Mouse (Mus musculus): ENCODE data around the gene Fndc11.
"Not testable (repeated sequence)": the region's sequence is repeated elsewhere in the genome, so short reads cannot be mapped to it uniquely, and the experiment has no call there.

Gene Fndc11

GRCm38 (mm10) chr2:181219538-181220216 is at the start of gene Fndc11:
Gene Fndc11, plus strand, starts transcription at chr2:181220013.
- no peak for DNase-seq (ENCODE audit: low read depth, low spot score)

GRCm38 (mm10) chr2:181174646-181175045 is 45.2 kb upstream of the Fndc11 start:
- DNase-seq (ENCODE audit: low read depth, low spot score), result no peak

GRCm38 (mm10) chr2:181178015-181178414 is 41.8 kb upstream of the Fndc11 start:
- DNase-seq (ENCODE audit: low read depth, low spot score), result no peak

GRCm38 (mm10) chr2:181178471-181178870 is 41.3 kb upstream of the Fndc11 start:
- no peak for DNase-seq (ENCODE audit: low read depth, low spot score)

GRCm38 (mm10) chr2:181180898-181181297 is 38.9 kb upstream of the Fndc11 start:
- DNase-seq (ENCODE audit: low read depth, low spot score), result no peak

GRCm38 (mm10) chr2:181186635-181187034 is 33.2 kb upstream of the Fndc11 start:
- peak; percentile 69 for DNase-seq (ENCODE audit: low read depth, low spot score)

GRCm38 (mm10) chr2:181187121-181188000 is 32.5 kb upstream of the Fndc11 start, which contains the start of gene Ppdpf:
Gene Ppdpf, plus strand, starts transcription at chr2:181187247.
- DNase-seq (ENCODE audit: low read depth, low spot score), result peak; percentile 74

- DNase-seq (ENCODE audit: low read depth, low spot score), result peak; percentile 47
These were observed 31.1 kb upstream of the Fndc11 start for GRCm38 (mm10) chr2:181188681-181189080.

- no peak for DNase-seq (ENCODE audit: low read depth, low spot score)
These were observed 30.5 kb upstream of the Fndc11 start for GRCm38 (mm10) chr2:181189321-181189720.

- DNase-seq (ENCODE audit: low read depth, low spot score), result not testable (repeated sequence)
These were observed 28.4 kb upstream of the Fndc11 start for GRCm38 (mm10) chr2:181191385-181191784.

- DNase-seq (ENCODE audit: low read depth, low spot score), result no peak
These were observed 27.9 kb upstream of the Fndc11 start for GRCm38 (mm10) chr2:181191936-181192335.

- no peak for DNase-seq (ENCODE audit: low read depth, low spot score)
These were observed 26.8 kb upstream of the Fndc11 start for GRCm38 (mm10) chr2:181193044-181193443.

GRCm38 (mm10) chr2:181196628-181197300 is 23.0 kb upstream of the Fndc11 start:
- no peak for DNase-seq (ENCODE audit: low read depth, low spot score)

- no peak for DNase-seq (ENCODE audit: low read depth, low spot score)
These were observed 18.2 kb upstream of the Fndc11 start for GRCm38 (mm10) chr2:181201606-181202005.

- no peak for DNase-seq (ENCODE audit: low read depth, low spot score)
These were observed 17.4 kb upstream of the Fndc11 start, which contains the start of gene Ptk6 for GRCm38 (mm10) chr2:181202422-181202821. Gene Ptk6, minus strand, starts transcription at chr2:181202789.

- DNase-seq (ENCODE audit: low read depth, low spot score), result no peak
These were observed 16.9 kb upstream of the Fndc11 start for GRCm38 (mm10) chr2:181202886-181203285.

- no peak for DNase-seq (ENCODE audit: low read depth, low spot score)
These were observed 14.1 kb upstream of the Fndc11 start for GRCm38 (mm10) chr2:181205678-181206077.

GRCm38 (mm10) chr2:181206118-181206517 is 13.7 kb upstream of the Fndc11 start:
- no peak for DNase-seq (ENCODE audit: low read depth, low spot score)

GRCm38 (mm10) chr2:181212389-181213020 is 7.3 kb upstream of the Fndc11 start:
- DNase-seq (ENCODE audit: low read depth, low spot score), result no peak

GRCm38 (mm10) chr2:181213021-181213445 is 6.8 kb upstream of the Fndc11 start, which contains the start of gene Srms:
Gene Srms, minus strand, starts transcription at chr2:181213185.
- DNase-seq (ENCODE audit: low read depth, low spot score), result no peak

GRCm38 (mm10) chr2:181216037-181216436 is 3.8 kb upstream of the Fndc11 start:
- DNase-seq (ENCODE audit: low read depth, low spot score), result no peak
